Mouse (Mus musculus): ENCODE measurements around the gene Rgs16. TPM values are rescaled to one million over a fixed set of nuclear protein-coding genes. Genes with fewer than 3 reads are reported as not detected.
A peak's percentile ranks its signal among the peaks of the same experiment; 100 is the strongest.

Gene Rgs16
- polyA plus RNA-seq, 1 experiment from 2014 or later, result 4.0 TPM

DNA sequence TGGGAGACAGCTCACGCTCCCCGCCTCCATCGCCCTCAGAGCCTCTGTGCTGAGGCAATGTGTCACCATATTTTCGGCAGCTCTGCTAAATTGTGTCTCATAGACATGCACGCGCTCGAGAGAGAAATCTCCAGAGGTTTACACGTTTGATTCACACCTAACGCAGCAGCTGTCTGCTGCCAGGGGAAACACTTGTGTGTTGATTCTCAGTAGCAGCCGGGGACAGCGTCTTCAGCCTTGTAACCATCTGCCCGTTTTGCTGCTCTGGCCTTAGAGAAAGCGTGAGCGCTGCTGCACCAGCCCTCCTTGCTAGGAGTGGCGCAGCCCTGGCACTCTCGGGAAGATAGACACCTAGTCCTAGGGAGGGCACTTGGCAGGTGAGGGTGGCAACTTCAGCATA lies 13.5 kb upstream of the Rgs16 start:
- Histone ChIP-seq H3K4me1 (replicated peaks; ENCODE audit: insufficient read depth, low read length) (no peaks in the 10 kb centered on the region), H3K9me3 (replicated peaks; ENCODE audit: low read length) (no peaks in the 10 kb centered on the region), H3K36me3 (ENCODE audit: insufficient read depth, low read length) (no peaks in the 10 kb centered on the region), H3K9ac (ENCODE audit: low read depth, low read length) (no peak overlapping the region), H3K4me2 (ENCODE audit: low read length) (no peak overlapping the region), H3K27me3 (ENCODE audit: insufficient read depth, low read length) (no peaks in the 10 kb centered on the region), H3K27ac (no peak overlapping the region), H3K4me3 (replicated peaks; ENCODE audit: low read depth, low read length) (no peak overlapping the region)
- TF ChIP-seq CTCF (IDR thresholded peaks at IDR 0.05; ENCODE audit: low read depth), result no peak
- WGBS, result 80% methylated on average over 16 of the region's 16 CpGs
- ATAC-seq (replicated peaks; ENCODE audit: low FRiP score, low read depth) (no peak), DNase-seq (ENCODE audit: low spot score) (no peak)

- Histone ChIP-seq H3K4me1 (replicated peaks; ENCODE audit: insufficient read depth, low read length) (no peaks in the 10 kb centered on the region), H3K36me3 (ENCODE audit: insufficient read depth, low read length) (no peaks in the 10 kb centered on the region), H3K4me2 (ENCODE audit: low read length) (no peak overlapping the region), H3K27ac (no peak overlapping the region), H3K4me3 (replicated peaks; ENCODE audit: low read depth, low read length) (no peak overlapping the region), H3K9ac (ENCODE audit: low read depth, low read length) (no peak overlapping the region), H3K27me3 (ENCODE audit: insufficient read depth, low read length) (no peaks in the 10 kb centered on the region), H3K9me3 (replicated peaks; ENCODE audit: low read length) (no peaks in the 10 kb centered on the region)
- no peak for TF ChIP-seq CTCF (IDR thresholded peaks at IDR 0.05; ENCODE audit: low read depth)
- DNase-seq (ENCODE audit: low spot score), result no peak
- ATAC-seq (replicated peaks; ENCODE audit: low FRiP score, low read depth), result no peak
- WGBS, result 44% methylated on average over 2 of the region's 2 CpGs
Observed at GRCm38 (mm10) chr1:153729806-153730205, 10.3 kb upstream of the Rgs16 start.

DNA sequence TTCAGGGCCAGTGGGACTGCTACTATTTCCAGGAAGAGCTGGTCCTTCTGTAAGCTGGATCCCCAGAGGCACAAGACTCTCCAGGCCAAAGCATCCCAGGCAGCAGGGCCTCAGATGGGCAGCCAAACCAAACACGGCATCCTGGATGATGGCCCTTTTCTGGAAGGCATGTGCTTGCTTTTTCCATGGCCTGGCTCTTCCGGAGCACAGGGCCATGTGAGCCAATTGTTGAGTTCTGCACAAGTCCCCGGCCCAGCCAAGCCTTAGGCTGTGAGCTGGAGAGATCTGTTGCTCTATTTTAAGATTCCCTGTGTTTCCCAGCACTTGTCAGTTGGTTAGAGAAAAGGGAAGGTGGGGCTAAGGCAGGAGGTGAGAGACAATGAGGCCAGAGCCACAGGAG lies 9.5 kb upstream of the Rgs16 start:
- H3K9me3 ChIP-seq (replicated peaks; ENCODE audit: low read length), result no peaks in the 10 kb centered on the region
- no peak for DNase-seq (ENCODE audit: low spot score)
- no peak overlapping the region for H3K4me3 ChIP-seq (replicated peaks; ENCODE audit: low read depth, low read length)
- no peak overlapping the region for H3K4me2 ChIP-seq (ENCODE audit: low read length)
- ATAC-seq (replicated peaks; ENCODE audit: low FRiP score, low read depth), result no peak
- H3K27me3 ChIP-seq (ENCODE audit: insufficient read depth, low read length), result no peaks in the 10 kb centered on the region
- H3K9ac ChIP-seq (ENCODE audit: low read depth, low read length), result no peak overlapping the region
- no peaks in the 10 kb centered on the region for H3K4me1 ChIP-seq (replicated peaks; ENCODE audit: insufficient read depth, low read length)
- H3K27ac ChIP-seq, result no peak overlapping the region
- no peaks in the 10 kb centered on the region for H3K36me3 ChIP-seq (ENCODE audit: insufficient read depth, low read length)
- WGBS, result 48% methylated on average over 3 of the region's 3 CpGs
- TF ChIP-seq CTCF (IDR thresholded peaks at IDR 0.05; ENCODE audit: low read depth), result no peak

- H3K27me3 ChIP-seq (ENCODE audit: insufficient read depth, low read length), result no peaks in the 10 kb centered on the region
Observed at GRCm38 (mm10) chr1:153733181-153733580, 7.0 kb upstream of the Rgs16 start.

DNA sequence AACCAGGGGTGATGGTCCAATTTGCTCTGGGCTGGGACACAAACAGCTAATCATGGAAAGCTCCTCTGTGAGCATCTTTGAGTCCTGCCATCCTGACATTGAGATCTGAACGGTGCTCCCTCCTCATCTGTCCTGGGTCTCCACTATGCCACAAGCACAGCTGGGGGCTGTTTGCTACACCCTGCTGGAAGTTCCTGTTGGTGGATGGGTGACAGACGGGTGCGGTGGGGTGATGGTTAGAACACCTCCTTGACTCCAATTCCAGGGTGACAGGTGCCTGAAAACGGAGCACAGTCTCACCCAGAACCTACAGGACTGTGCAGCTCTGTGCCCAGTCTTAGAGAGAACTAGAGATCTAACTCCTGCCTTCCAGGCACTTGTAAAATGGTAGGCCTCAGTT lies 5.3 kb upstream of the Rgs16 start:
- Histone ChIP-seq H3K9me3 (replicated peaks; ENCODE audit: low read length) (no peaks in the 10 kb centered on the region), H3K36me3 (ENCODE audit: insufficient read depth, low read length) (no peaks in the 10 kb centered on the region), H3K27ac (no peak overlapping the region), H3K9ac (ENCODE audit: low read depth, low read length) (no peak overlapping the region), H3K27me3 (ENCODE audit: insufficient read depth, low read length) (no peaks in the 10 kb centered on the region), H3K4me2 (ENCODE audit: low read length) (no peak overlapping the region), H3K4me3 (replicated peaks; ENCODE audit: low read depth, low read length) (no peak overlapping the region), H3K4me1 (replicated peaks; ENCODE audit: insufficient read depth, low read length) (no peaks in the 10 kb centered on the region; the same call in 1 of the 2 replicates)
- 83% methylated on average over 4 of the region's 4 CpGs for WGBS
- no peak for ATAC-seq (replicated peaks; ENCODE audit: low FRiP score, low read depth)
- TF ChIP-seq CTCF (IDR thresholded peaks at IDR 0.05; ENCODE audit: low read depth), result no peak
- DNase-seq (ENCODE audit: low spot score), result no peak

More at GRCm38 (mm10) chr1:153733181-153733580, 7.0 kb upstream of the Rgs16 start:
- ATAC-seq (replicated peaks; ENCODE audit: low FRiP score, low read depth) (no peak), DNase-seq (ENCODE audit: low spot score) (no peak)
- no peaks in the 10 kb centered on the region for H3K4me1 ChIP-seq (replicated peaks; ENCODE audit: insufficient read depth, low read length)
- H3K4me3 ChIP-seq (replicated peaks; ENCODE audit: low read depth, low read length), result no peak overlapping the region
- 54% methylated on average over 9 of the region's 9 CpGs for WGBS
- no peak overlapping the region for H3K4me2 ChIP-seq (ENCODE audit: low read length)
- H3K36me3 ChIP-seq (ENCODE audit: insufficient read depth, low read length), result no peaks in the 10 kb centered on the region
- H3K9ac ChIP-seq (ENCODE audit: low read depth, low read length), result no peak overlapping the region
- H3K27ac ChIP-seq, result no peak overlapping the region
- TF ChIP-seq CTCF (IDR thresholded peaks at IDR 0.05; ENCODE audit: low read depth), result no peak
- no peaks in the 10 kb centered on the region for H3K9me3 ChIP-seq (replicated peaks; ENCODE audit: low read length)

DNA sequence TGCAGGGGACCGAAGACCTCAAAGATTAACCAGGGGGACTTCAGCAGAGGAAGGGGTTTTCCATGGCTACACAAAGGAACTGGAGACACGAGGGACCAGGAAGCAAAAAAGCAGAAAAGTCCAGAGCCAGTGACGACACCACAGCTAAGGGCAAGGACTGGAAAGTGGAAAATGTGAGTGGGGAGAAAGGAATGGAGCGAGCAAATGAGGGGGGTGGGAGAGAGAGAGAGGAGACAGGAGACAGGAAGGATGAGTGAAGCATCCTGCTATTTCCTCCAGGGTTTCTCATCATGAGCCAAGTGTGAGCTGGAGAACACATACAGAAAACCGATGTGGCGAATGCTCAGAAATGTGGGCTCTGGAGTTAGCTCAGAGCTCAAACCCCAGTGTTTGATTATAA lies 4.1 kb upstream of the Rgs16 start:
- Histone ChIP-seq H3K27ac (no peak overlapping the region), H3K9me3 (replicated peaks; ENCODE audit: low read length) (no peaks in the 10 kb centered on the region), H3K4me2 (ENCODE audit: low read length) (no peak overlapping the region), H3K4me1 (replicated peaks; ENCODE audit: insufficient read depth, low read length) (no peaks in the 10 kb centered on the region; the same call in 1 of the 2 replicates), H3K9ac (ENCODE audit: low read depth, low read length) (no peak overlapping the region), H3K4me3 (replicated peaks; ENCODE audit: low read depth, low read length) (no peak overlapping the region), H3K27me3 (ENCODE audit: insufficient read depth, low read length) (peaks cover 1% of the 10 kb centered on the region; the same call in 1 of the 2 replicates), H3K36me3 (ENCODE audit: insufficient read depth, low read length) (no peaks in the 10 kb centered on the region)
- TF ChIP-seq CTCF (IDR thresholded peaks at IDR 0.05; ENCODE audit: low read depth), result no peak
- DNase-seq (ENCODE audit: low spot score) (peak; percentile 28), ATAC-seq (replicated peaks; ENCODE audit: low FRiP score, low read depth) (no peak)
- WGBS, result 60% methylated on average over 6 of the region's 6 CpGs

Measured in kidney, postnatal 0 days (tissue).